Mouse (Mus musculus): ENCODE results near the gene Gipc3. TPM values are rescaled to one million over a fixed set of nuclear protein-coding genes. Genes with fewer than 3 reads are reported as not detected.
A peak's percentile ranks its signal among the peaks of the same experiment; 100 is the strongest.

Gene Gipc3
- polyA plus RNA-seq, 2 experiments, result 0.06 to 0.09 TPM

DNA sequence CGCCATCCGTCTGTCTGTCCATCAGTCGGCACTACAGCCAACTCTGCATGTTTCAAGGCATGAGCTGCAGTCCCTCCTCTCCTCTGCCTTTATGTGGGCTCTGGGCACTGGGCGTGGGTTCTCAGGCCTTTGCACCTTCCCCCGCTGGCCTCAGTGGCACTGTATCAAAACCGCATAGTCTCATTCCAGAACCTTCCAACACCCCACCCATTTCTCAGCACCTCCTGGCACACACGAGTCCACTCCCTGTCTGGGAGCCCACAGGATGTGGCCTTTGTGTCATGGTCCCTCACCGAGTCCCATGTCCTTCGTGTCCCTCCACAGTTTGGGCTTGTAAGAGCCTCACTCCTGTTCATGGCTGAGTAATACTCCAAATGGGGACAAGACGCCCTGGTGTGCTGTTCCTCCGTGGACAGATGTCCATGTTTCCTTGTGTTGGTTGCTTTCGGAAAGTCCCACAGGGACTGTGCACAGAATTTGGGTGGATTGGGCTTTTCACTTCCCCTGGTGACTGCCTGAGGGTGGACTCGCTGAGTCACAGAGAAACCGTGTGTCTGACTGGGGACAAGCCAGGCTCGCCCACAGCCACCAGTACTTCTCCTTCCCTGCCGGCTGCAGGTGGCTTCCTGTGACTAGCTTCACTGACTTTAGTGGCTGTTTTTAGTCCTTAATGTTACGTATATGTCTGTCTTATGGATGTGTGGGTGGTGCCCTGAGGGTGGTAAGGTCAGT is 44.5 kb downstream of the Gipc3 start:
- Histone ChIP-seq H3K36me3 (ENCODE audit: control insufficient read depth, insufficient read depth, low read length) (0 out of 2 replicates have a peak, but pooled peaks cover 3% of the 10 kb centered on the region), H3K4me3 (replicated peaks; ENCODE audit: low read length) (no peak overlapping the region), H3K27ac (replicated peaks; ENCODE audit: low read depth, low read length) (no peak overlapping the region), H3K4me1 (ENCODE audit: control insufficient read depth, insufficient read depth, low read length) (peaks cover 14% of the 10 kb centered on the region), H3K4me2 (replicated peaks; ENCODE audit: low read depth, low read length, severe bottlenecking) (no peak overlapping the region), H3K27me3 (ENCODE audit: control insufficient read depth, insufficient read depth, low read length) (no peaks in the 10 kb centered on the region), H3K9me3 (ENCODE audit: control insufficient read depth, low read length) (no peaks in the 10 kb centered on the region), H3K9ac (ENCODE audit: low read depth, low read length, severe bottlenecking) (no peak overlapping the region)
- TF ChIP-seq POLR2A (IDR thresholded peaks at IDR 0.05; ENCODE audit: borderline replicate concordance, extremely low read depth, insufficient read depth, insufficient read length), result no peak
- ATAC-seq (ENCODE audit: low FRiP score, low read depth), result no peak
- DNase-seq (ENCODE audit: low spot score), result no peak
- 94% methylated on average over 17 of the region's 17 CpGs for WGBS

DNA sequence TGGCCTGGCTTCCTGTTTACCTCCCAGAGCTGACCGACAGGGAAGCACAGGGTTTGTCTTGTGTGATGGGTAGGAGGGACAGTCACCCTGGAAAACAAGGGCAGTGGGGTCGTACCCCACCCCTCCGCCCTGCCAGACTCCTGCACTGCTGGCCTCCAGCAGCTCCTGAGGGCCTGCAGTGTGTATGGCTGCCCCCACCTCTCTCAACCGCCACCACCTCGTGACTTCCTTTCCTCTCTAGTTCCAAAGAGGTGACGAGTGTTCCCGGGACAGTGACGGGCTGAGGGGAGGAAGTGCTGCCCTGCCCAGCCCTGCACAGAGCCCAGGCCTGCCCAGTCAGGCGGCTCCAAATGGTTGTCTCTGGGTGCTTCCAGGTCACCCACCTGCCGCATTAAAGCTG is 45.2 kb downstream of the Gipc3 start:
- no peaks in the 10 kb centered on the region for H3K9me3 ChIP-seq (ENCODE audit: control insufficient read depth, low read length)
- 45% methylated on average over 10 of the region's 10 CpGs for WGBS
- 0 out of 2 replicates have a peak, but pooled peaks cover 3% of the 10 kb centered on the region for H3K36me3 ChIP-seq (ENCODE audit: control insufficient read depth, insufficient read depth, low read length)
- peaks cover 14% of the 10 kb centered on the region for H3K4me1 ChIP-seq (ENCODE audit: control insufficient read depth, insufficient read depth, low read length)
- TF ChIP-seq POLR2A (IDR thresholded peaks at IDR 0.05; ENCODE audit: borderline replicate concordance, extremely low read depth, insufficient read depth, insufficient read length), result no peak
- no peak for DNase-seq (ENCODE audit: low spot score)
- no peak overlapping the region for H3K4me3 ChIP-seq (replicated peaks; ENCODE audit: low read length)
- H3K27me3 ChIP-seq (ENCODE audit: control insufficient read depth, insufficient read depth, low read length), result no peaks in the 10 kb centered on the region
- 0 out of 2 replicates have a peak overlapping the region, but pooled peaks have one; percentile 38 for H3K27ac ChIP-seq (replicated peaks; ENCODE audit: low read depth, low read length)
- H3K4me2 ChIP-seq (replicated peaks; ENCODE audit: low read depth, low read length, severe bottlenecking), result no peak overlapping the region
- H3K9ac ChIP-seq (ENCODE audit: low read depth, low read length, severe bottlenecking), result no peak overlapping the region
- no peak for ATAC-seq (ENCODE audit: low FRiP score, low read depth)

DNA sequence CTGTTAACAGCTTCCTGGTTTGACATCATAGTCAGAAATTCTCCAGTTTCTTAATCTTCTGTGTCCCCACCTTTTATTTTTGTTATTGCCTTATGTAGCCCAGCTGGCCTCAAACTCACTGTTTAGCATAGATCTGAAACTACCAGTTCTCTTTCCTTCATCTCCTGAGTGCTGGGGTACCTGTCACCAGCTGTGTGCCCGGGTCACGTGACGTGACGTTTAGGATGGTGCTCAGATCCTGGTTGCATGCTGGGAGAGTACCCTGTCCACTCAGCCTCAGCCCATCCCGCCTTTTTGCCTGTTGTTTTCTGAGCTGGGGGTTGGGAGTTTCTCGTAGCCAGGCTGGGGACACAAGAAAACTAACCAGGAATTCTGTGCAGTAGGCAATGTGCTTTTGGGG is 45.8 kb downstream of the Gipc3 start:
- Histone ChIP-seq H3K27ac (replicated peaks; ENCODE audit: low read depth, low read length) (no peak overlapping the region), H3K4me3 (replicated peaks; ENCODE audit: low read length) (no peak overlapping the region), H3K9ac (ENCODE audit: low read depth, low read length, severe bottlenecking) (no peak overlapping the region), H3K4me2 (replicated peaks; ENCODE audit: low read depth, low read length, severe bottlenecking) (no peak overlapping the region), H3K4me1 (ENCODE audit: control insufficient read depth, insufficient read depth, low read length) (peaks cover 14% of the 10 kb centered on the region), H3K36me3 (ENCODE audit: control insufficient read depth, insufficient read depth, low read length) (0 out of 2 replicates have a peak, but pooled peaks cover 3% of the 10 kb centered on the region), H3K27me3 (ENCODE audit: control insufficient read depth, insufficient read depth, low read length) (0 out of 2 replicates have a peak, but pooled peaks cover 2% of the 10 kb centered on the region), H3K9me3 (ENCODE audit: control insufficient read depth, low read length) (no peaks in the 10 kb centered on the region)
- no peak for DNase-seq (ENCODE audit: low spot score)
- ATAC-seq (ENCODE audit: low FRiP score, low read depth), result no peak
- no peak for TF ChIP-seq POLR2A (IDR thresholded peaks at IDR 0.05; ENCODE audit: borderline replicate concordance, extremely low read depth, insufficient read depth, insufficient read length)
- 78% methylated on average over 6 of the region's 6 CpGs for WGBS

DNA sequence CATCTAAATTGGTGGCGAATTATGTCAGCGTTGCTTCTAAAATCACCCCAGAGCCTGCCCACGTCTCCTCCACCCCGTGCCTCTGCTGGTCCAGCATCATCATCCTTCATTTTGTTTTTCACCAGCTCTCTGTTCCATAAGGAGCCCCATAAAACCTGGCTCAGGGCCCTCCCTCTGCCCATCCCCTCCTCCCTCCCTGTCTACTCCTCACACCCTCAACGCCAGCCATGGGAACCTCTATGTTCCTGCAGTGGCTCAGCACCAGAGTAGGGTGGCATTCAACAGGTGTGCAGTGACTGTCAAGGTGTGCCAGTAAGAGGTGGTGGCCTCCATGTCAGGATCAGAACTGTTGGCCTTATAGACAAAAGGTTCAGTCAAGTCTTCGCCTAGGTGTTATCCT is 47.9 kb downstream of the Gipc3 start:
- 91% methylated on average over 6 of the region's 6 CpGs for WGBS
- Histone ChIP-seq H3K4me1 (ENCODE audit: control insufficient read depth, insufficient read depth, low read length) (peaks cover 14% of the 10 kb centered on the region), H3K4me3 (replicated peaks; ENCODE audit: low read length) (no peak overlapping the region), H3K27ac (replicated peaks; ENCODE audit: low read depth, low read length) (no peak overlapping the region), H3K4me2 (replicated peaks; ENCODE audit: low read depth, low read length, severe bottlenecking) (no peak overlapping the region), H3K9ac (ENCODE audit: low read depth, low read length, severe bottlenecking) (no peak overlapping the region), H3K36me3 (ENCODE audit: control insufficient read depth, insufficient read depth, low read length) (0 out of 2 replicates have a peak, but pooled peaks cover 3% of the 10 kb centered on the region), H3K27me3 (ENCODE audit: control insufficient read depth, insufficient read depth, low read length) (peaks cover 8% of the 10 kb centered on the region; the same call in 1 of the 2 replicates), H3K9me3 (ENCODE audit: control insufficient read depth, low read length) (no peaks in the 10 kb centered on the region)
- no peak for ATAC-seq (ENCODE audit: low FRiP score, low read depth)
- no peak for TF ChIP-seq POLR2A (IDR thresholded peaks at IDR 0.05; ENCODE audit: borderline replicate concordance, extremely low read depth, insufficient read depth, insufficient read length)
- no peak for DNase-seq (ENCODE audit: low spot score)

DNA sequence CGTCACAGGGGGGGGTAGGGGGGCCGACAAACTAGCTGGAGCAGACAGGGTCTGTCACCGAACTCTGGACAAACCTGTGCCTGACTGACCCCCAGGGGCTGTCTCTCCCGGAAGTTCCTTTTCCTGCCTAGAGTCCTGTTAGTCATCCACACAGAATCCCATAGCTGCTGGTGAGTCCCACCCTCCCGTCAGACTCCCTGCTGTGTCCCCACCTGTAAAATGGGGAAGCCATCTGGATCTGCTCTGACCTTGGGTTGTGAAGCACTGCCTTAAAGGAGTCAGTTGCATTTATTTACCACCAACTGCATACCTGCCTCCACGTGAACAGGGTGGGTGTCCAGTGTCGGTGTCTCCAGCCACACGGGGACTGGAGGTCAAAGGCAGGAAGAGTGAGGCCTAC is 48.6 kb downstream of the Gipc3 start:
- peak overlapping the region; percentile 96 for H3K4me2 ChIP-seq (replicated peaks; ENCODE audit: low read depth, low read length, severe bottlenecking)
- H3K9ac ChIP-seq (ENCODE audit: low read depth, low read length, severe bottlenecking), result peak overlapping the region; percentile 77
- no peak for TF ChIP-seq POLR2A (IDR thresholded peaks at IDR 0.05; ENCODE audit: borderline replicate concordance, extremely low read depth, insufficient read depth, insufficient read length)
- ATAC-seq (ENCODE audit: low FRiP score, low read depth) (no peak), DNase-seq (ENCODE audit: low spot score) (no peak)
- H3K27ac ChIP-seq (replicated peaks; ENCODE audit: low read depth, low read length), result no peak overlapping the region
- H3K27me3 ChIP-seq (ENCODE audit: control insufficient read depth, insufficient read depth, low read length), result peaks cover 13% of the 10 kb centered on the region; the same call in 1 of the 2 replicates
- no peaks in the 10 kb centered on the region for H3K36me3 ChIP-seq (ENCODE audit: control insufficient read depth, insufficient read depth, low read length)
- peaks cover 14% of the 10 kb centered on the region for H3K4me1 ChIP-seq (ENCODE audit: control insufficient read depth, insufficient read depth, low read length)
- H3K4me3 ChIP-seq (replicated peaks; ENCODE audit: low read length), result peak overlapping the region; percentile 81
- 39% methylated on average over 8 of the region's 8 CpGs for WGBS
- no peaks in the 10 kb centered on the region for H3K9me3 ChIP-seq (ENCODE audit: control insufficient read depth, low read length)
